Mouse (Mus musculus) left cerebral cortex, postnatal 36 days (tissue): ENCODE measurements around the gene Fv1. TPM values are rescaled to one million over a fixed set of nuclear protein-coding genes. Genes with fewer than 3 reads are reported as not detected.
"Not testable (repeated sequence)": the region's sequence is repeated elsewhere in the genome, so short reads cannot be mapped to it uniquely, and the experiment has no call there.

Experiments used
- DNase-seq, 2 experiments: peaks; one replicate each; pipeline ENCODE4 v3.0.0; 2021 to 2022; ENCODE audit warnings: low spot score in 2 of 2, mixed read lengths in 1 of 2
- intact Hi-C: fragments of 180-260 bp; cut with DNase I; formaldehyde crosslinking; loops from one replicate; pipeline ENCODE4 v1.15.1; 2025
- total RNA-seq, 2 experiments: library from RNA; stranded (reverse); gene quantifications; 2 replicates each; pipeline ENCODE4 v1.2.3; 2021

Gene Fv1
- 1 to 10 TPM; 8.7 to 9.5 TPM for total RNA-seq

- peak; percentile 93 to 94 for DNase-seq
Measured at GRCm38 (mm10) chr4:147868450-147869031, at the start of gene Fv1, which contains the start of gene Miip. Fv1 (plus strand) TSS chr4:147868979. Miip (minus strand) TSS chr4:147868816.

GRCm38 (mm10) chr4:147819659-147820058 is 49.1 kb upstream of the Fv1 start:
- DNase-seq, intact Hi-C loops: not testable (repeated sequence)

More at GRCm38 (mm10) chr4:147868450-147869031, at the start of gene Fv1, which contains the start of gene Miip:
- intact Hi-C loops: loop anchor here (2.0 to 5.0 kb wide), 2 partner anchors 20 to 426 kb away; partner anchors contain the start of gene Zfp933

- intact Hi-C loops, DNase-seq: not testable (repeated sequence)
Measured at GRCm38 (mm10) chr4:147821414-147821813, 47.4 kb upstream of the Fv1 start.

GRCm38 (mm10) chr4:147824389-147824788 is 44.4 kb upstream of the Fv1 start:
- intact Hi-C loops: no loop called here
- no peak for DNase-seq

GRCm38 (mm10) chr4:147839282-147839681 is 29.5 kb upstream of the Fv1 start:
- peak; percentile 15 for DNase-seq
- intact Hi-C loops: not testable (repeated sequence)

GRCm38 (mm10) chr4:147842871-147843270 is 25.9 kb upstream of the Fv1 start:
- intact Hi-C loops: no loop called here
- DNase-seq: no peak

GRCm38 (mm10) chr4:147847614-147848583 is 20.9 kb upstream of the Fv1 start, which contains the start of gene Zfp933:
Zfp933 (minus strand) TSS chr4:147848366.
- intact Hi-C loops: loop anchor here (2.0 kb wide), 2 partner anchors 21 kb away; partner anchors contain the start of genes Fv1 and Miip
- peak; percentile 65 to 77 for DNase-seq

- DNase-seq: no peak
- intact Hi-C loops: loop anchor here (2.0 kb wide), 1 partner anchor 20 kb away; the partner anchor contains the start of genes Fv1 and Miip
Measured at GRCm38 (mm10) chr4:147848584-147848991, 20.2 kb upstream of the Fv1 start.

- intact Hi-C loops: no loop called here
Measured at GRCm38 (mm10) chr4:147850776-147851175, 18.0 kb upstream of the Fv1 start.

GRCm38 (mm10) chr4:147862051-147862450 is 6.7 kb upstream of the Fv1 start:
- DNase-seq: no peak
- intact Hi-C loops: no loop called here

More at GRCm38 (mm10) chr4:147850776-147851175, 18.0 kb upstream of the Fv1 start:
- DNase-seq: no peak

- intact Hi-C loops: loop anchor here (5.0 kb wide), 1 partner anchor 423 kb away; no protein-coding TSS in a partner anchor
- no peak for DNase-seq
Measured at GRCm38 (mm10) chr4:147865651-147866050, 3.1 kb upstream of the Fv1 start.

- DNase-seq: no peak
Measured at GRCm38 (mm10) chr4:147866056-147866455, 2.7 kb upstream of the Fv1 start.

GRCm38 (mm10) chr4:147866793-147867192 is 2.0 kb upstream of the Fv1 start:
- not testable (repeated sequence) for DNase-seq
- intact Hi-C loops: loop anchor here (5.0 kb wide), 1 partner anchor 424 kb away; no protein-coding TSS in a partner anchor

More at GRCm38 (mm10) chr4:147866056-147866455, 2.7 kb upstream of the Fv1 start:
- intact Hi-C loops: loop anchor here (5.0 kb wide), 1 partner anchor 424 kb away; no protein-coding TSS in a partner anchor

- no peak for DNase-seq
Measured at GRCm38 (mm10) chr4:147867563-147868449, 973 bp upstream of the Fv1 start.

GRCm38 (mm10) chr4:147869238-147869637 is 459 bp downstream of the Fv1 start:
- intact Hi-C loops: loop anchor here (2.0 to 5.0 kb wide), 2 partner anchors 20 to 427 kb away; partner anchors contain the start of gene Zfp933
- no peak for DNase-seq

More at GRCm38 (mm10) chr4:147867563-147868449, 973 bp upstream of the Fv1 start:
- intact Hi-C loops: loop anchor here (2.0 to 5.0 kb wide), 2 partner anchors 19 to 426 kb away; partner anchors contain the start of gene Zfp933

- no peak for DNase-seq
- intact Hi-C loops: no loop called here
Measured at GRCm38 (mm10) chr4:147875852-147876575, 7.2 kb downstream of the Fv1 start.

GRCm38 (mm10) chr4:147878537-147878936 is 9.8 kb downstream of the Fv1 start:
- intact Hi-C loops: no loop called here
- DNase-seq: no peak

- intact Hi-C loops: no loop called here
- DNase-seq: no peak
Measured at GRCm38 (mm10) chr4:147879456-147879855, 10.7 kb downstream of the Fv1 start.
